Mouse (Mus musculus): ENCODE measurements around the gene Snx12.

Snx12 gene

GRCm38 (mm10) chrX:101221834-101222795, at the start of gene Snx12:
TSS of gene Snx12 (minus strand) at chrX:101222563.
- DNase-seq (ENCODE audit: low read depth, low spot score) = peak; percentile 93

GRCm38 (mm10) chrX:101268755-101269124, 46.4 kb upstream of the Snx12 start, which contains the start of gene Gm20489:
TSS of gene Gm20489 (minus strand) at chrX:101269023.
- DNase-seq (ENCODE audit: low read depth, low spot score) = no peak

DNA sequence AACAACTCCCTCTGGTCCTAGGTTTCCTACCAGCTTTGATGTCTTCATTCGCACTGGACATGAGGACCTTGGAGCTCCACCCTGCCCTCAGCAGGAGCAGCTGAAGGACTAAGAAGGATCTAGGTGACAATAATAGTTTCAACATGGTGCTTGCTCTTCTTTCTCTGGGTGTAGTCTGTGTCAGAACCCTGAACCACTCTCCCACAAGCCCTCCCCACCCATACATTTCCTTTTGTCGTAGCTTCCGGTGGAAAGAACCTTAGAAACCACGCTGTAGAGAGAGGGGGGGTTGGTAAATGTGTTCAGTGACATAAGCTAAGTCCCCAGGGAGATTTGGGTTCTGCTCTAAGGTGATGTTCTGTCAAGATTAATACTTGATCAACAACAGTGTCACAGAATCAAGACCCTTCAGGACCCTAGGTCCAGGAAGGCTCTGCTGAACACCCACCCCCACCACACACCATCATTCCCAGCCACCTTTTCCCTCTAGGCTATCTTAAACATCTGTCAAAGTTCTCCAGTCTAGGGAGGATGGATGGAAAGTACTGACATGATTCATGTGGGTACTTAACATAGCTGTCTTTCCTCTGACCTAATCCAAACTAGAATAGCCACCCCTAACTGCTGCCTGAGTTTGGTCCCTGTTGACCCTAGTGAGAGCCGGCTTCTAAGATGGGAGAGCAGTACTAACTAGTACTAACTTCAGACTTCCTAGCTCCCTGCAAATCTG, 45.8 kb upstream of the Snx12 start, which contains the start of gene Il2rg:
Gene Il2rg (minus strand): TSS at position 231 of the 730 bp plus-strand sequence.
- peak; percentile 14 for DNase-seq (ENCODE audit: low read depth, low spot score)

DNA sequence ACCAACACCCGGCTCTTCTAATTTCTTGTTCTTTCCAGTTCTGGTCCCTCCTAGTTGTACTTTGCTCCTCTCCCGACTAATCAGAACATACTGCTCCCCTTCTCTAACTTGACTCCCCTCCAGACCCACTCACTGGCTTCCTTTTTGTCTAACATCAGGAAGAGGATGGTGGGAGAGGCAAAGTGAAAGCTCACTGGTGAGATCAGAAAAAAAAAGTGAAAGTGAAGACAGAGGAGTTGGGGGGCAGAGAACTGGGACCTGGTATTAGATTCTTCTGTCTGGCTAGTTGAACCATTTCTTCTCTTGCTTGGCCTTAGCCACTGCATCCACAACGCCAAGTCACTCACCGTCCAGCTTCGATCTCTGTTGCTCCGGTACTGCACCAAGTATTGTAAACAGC, 44.3 kb upstream of the Snx12 start:
- DNase-seq (ENCODE audit: low read depth, low spot score) = no peak

GRCm38 (mm10) chrX:101263892-101264291, 41.5 kb upstream of the Snx12 start, which contains the start of gene Gm614:
TSS of gene Gm614 (minus strand) at chrX:101263992.
- no peak for DNase-seq (ENCODE audit: low read depth, low spot score)

DNA sequence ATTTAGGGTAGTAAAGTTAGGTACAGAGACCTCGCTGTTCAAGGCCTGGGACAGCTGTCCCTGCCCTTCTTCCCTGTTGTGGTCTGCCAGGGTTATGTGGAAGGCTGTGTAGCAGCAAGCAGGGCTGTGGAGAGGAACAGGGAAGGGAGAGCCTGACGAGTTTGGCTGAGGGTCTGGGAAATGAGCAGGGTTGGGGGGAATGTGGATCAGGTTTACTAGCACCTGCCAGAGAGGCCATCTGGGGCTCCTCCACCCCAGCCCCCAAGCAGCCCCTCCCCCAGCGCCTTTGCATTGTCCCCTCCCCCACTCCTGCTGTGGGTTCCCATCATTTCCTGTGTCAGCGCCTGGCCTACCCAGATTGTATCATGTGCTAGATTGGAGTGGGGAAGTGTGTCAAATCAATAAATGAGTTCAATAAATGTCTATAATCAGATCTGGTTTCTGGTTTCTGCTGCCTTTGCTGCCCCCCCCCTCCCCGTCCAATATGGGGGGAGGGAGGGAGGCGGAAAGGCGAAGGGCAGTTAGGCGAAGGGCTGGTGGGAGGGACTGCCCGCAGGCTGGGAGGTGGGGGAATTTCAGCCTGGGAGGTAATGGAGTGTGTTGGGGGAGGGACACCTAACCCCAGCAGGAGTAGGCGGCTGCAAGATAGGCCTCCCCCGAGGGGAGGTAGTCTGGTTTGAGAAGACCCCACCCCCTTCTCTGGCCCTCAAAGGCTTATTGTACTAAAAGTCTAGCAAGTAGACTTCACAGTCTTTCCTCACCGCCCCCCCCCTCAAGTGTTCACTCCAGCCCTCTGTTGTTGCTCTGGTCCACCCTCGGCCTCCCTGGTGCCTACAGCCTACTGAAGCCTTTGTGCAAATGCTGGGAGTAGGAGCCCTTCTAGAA, 38.3 kb upstream of the Snx12 start:
- DNase-seq (ENCODE audit: low read depth, low spot score) = no peak

- no peak for DNase-seq (ENCODE audit: low read depth, low spot score)
Measured at GRCm38 (mm10) chrX:101256603-101257002, 34.2 kb upstream of the Snx12 start.

DNA sequence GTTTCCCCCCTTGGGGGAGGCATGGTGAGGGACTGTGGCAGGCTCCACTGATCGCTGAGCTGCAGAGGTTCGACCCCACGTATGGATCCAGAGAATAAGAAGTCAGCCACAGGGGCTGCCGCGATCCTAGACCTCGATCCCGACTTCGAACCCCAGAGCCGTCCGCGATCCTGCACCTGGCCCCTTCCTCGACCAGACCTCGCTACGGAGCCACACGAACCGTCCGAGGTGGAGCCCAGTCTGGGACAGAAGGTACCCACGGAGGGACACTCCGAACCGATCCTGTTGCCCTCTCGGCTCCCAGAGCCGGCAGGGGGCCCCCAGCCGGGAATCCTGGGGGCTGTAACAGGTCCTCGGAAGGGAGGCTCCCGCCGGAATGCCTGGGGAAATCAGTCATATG, 32.4 kb upstream of the Snx12 start:
- DNase-seq (ENCODE audit: low read depth, low spot score) = no peak

DNA sequence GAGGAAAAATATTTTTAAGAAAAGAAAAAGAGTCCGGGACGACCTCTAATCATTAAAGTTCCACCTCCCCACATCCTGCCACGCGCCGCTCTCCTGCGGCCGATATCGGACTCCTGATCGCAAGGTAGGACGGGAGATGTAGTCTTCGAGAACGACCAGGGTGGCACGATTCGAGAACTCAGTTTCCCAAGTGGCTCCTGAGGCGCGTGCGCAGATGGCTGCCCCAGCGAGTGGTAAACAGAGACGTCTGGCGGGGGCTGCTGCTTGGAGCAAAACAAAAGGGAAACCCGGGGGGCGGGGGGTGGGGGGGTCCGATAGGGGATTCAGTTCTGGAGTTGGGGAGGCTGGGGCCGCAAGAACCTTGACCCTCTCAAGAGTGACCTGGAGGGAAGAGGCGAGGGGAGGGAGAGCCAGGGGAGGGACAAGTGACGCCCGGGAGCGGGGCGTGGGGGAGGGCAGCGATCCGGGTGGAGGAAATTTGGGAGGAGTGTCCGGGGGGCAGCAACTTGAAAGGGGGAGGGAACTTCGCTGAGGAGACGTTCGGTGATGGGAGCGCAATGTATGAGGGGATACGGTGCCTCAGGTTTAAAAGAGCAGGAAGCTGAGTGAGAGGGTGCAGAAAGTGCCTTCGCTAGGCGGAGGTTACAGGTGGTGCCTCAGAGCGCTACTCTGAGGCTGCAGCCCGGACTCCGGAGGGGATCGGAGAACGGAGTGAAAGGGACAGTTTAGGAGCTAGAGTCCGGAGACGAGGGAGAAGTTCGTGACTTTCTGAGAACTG, 31.8 kb upstream of the Snx12 start, which contains the start of gene Foxo4:
Gene Foxo4 (plus strand): TSS at position 577 of the 778 bp plus-strand sequence.
- peak; percentile 88 for DNase-seq (ENCODE audit: low read depth, low spot score)

DNA sequence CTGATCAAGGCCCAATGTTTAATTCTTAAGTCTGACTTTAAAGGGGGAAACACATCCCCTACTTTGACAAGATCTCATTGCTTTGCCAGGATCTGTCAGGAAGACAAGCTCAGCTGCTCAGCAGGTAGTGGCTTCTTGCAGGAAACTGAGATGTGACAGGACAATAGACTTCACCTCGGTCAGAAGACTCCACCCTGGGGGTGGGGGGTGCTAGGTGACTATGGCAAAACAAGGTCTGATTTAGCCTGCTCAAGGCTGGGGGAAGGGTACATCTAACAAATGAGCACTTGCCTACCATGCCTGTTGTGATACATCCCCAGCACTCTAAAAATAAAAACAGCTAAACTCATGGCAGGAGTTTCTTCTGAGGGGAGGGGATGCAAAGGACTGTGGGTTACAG, 22.6 kb upstream of the Snx12 start:
- DNase-seq (ENCODE audit: low read depth, low spot score) = no peak

- no peak for DNase-seq (ENCODE audit: low read depth, low spot score)
Measured at GRCm38 (mm10) chrX:101222796-101223162, 416 bp upstream of the Snx12 start.

- no peak for DNase-seq (ENCODE audit: low read depth, low spot score)
Measured at GRCm38 (mm10) chrX:101189285-101189684, 33.1 kb downstream of the Snx12 start.

DNA sequence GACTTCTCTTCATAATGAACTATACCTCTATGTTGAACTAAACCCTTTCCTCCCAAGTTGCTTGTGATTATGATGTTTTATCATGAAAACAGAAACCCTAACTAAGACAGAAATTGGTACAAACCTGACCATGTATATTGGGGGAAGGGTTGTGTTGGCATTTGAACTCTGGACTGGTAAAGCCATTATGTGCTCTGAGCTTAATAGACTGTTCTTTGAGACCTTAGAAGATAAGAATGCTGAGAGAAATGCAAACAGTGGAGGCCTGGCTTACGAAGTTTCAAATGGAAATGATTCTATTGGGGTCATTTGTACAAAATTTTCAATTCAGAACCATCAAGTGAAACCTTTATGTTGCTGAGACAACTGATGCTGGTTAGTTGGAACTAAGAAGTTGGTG, 34.7 kb downstream of the Snx12 start:
- no peak for DNase-seq (ENCODE audit: low read depth, low spot score)

DNA sequence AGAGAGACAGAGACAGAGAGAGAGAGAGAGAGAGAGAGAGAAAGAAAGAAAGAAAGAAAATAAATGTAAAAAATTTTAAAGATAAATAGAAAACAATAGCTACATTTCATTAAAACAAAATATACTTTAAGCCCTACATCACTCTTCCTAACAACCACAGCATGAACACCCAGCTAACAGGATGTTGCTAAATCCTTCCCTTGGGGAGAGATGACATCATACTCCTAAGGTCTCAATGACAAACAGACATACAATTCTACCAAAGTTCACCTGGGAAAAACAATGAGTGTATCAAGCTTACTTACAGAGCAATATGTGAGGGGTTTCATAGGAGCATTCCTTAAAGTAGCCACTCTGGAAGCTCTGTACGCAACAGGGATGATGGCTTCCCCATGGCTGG, 49.0 kb downstream of the Snx12 start:
- DNase-seq (ENCODE audit: low read depth, low spot score) = no peak

- no peak for DNase-seq (ENCODE audit: low read depth, low spot score)
Measured at GRCm38 (mm10) chrX:101168425-101168824, 53.9 kb downstream of the Snx12 start.

GRCm38 (mm10) chrX:101163739-101164138, 58.6 kb downstream of the Snx12 start:
- no peak for DNase-seq (ENCODE audit: low read depth, low spot score)

GRCm38 (mm10) chrX:101163278-101163677, 59.1 kb downstream of the Snx12 start:
- no peak for DNase-seq (ENCODE audit: low read depth, low spot score)

GRCm38 (mm10) chrX:101162532-101162931, 59.8 kb downstream of the Snx12 start:
- no peak for DNase-seq (ENCODE audit: low read depth, low spot score)

DNA sequence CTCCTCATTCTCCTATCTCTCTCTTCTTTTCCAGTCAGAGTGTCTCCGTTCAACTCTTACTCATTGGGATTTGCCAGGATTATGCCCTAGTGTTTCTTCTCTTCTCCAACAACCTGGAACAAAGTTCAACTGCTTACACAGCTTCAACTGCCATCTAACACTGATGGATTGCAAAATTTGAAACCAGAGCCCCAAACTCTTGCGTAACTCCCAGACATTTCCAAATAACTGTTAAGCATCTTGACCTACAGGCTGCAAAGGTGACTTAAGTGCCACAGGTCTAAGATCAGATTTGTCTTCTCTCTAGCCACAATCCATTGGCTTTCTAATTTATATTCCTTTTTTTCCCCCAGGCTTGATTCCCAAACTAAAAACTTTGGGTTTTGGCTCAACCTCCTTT, 64.9 kb downstream of the Snx12 start:
- no peak for DNase-seq (ENCODE audit: low read depth, low spot score)

DNA sequence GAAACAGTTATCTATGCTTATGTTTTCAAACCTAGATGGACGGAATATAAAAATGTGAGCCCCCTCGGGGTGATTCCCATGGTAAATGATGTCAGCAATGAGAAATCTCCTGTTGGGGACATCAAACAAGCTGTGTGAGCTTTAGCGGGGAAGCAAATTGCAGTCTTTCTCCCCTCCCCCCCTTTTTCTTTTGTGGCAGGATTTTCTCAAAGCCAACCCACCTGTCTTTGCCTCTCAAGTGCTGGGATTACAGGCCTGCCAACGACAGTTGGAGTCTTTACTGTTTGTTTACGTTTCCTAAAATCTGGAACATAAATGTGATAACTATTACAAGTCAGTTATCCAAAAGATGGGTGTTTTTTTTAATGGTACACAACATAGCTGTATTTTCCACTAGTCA, 66.0 kb downstream of the Snx12 start:
- DNase-seq (ENCODE audit: low read depth, low spot score) = no peak

- no peak for DNase-seq (ENCODE audit: low read depth, low spot score)
Measured at GRCm38 (mm10) chrX:101147506-101147905, 74.9 kb downstream of the Snx12 start.

Data from A20 (cell line).